Mouse (Mus musculus): ENCODE measurements around the gene Olfr187. TPM values are rescaled to one million over a fixed set of nuclear protein-coding genes. Genes with fewer than 3 reads are reported as not detected.

Olfr187 gene
- not detected for polyA plus RNA-seq (2017; shearing (Covaris generic))

GRCm38 (mm10) chr16:59039710-59040109 lies at the start of gene Olfr187:
Olfr187 (minus strand) TSS chr16:59039767.

GRCm38 (mm10) chr16:59077905-59078304 lies 38.3 kb upstream of the Olfr187 start, which contains the start of gene Olfr190:
Olfr190 (minus strand) TSS chr16:59078005.

GRCm38 (mm10) chr16:59030191-59030590 lies 9.4 kb downstream of the Olfr187 start, which contains the start of gene Olfr186:
Olfr186 (minus strand) TSS chr16:59030291.

GRCm38 (mm10) chr16:58995057-58995456 lies 44.5 kb downstream of the Olfr187 start, which contains the start of gene Olfr183:
Olfr183 (plus strand) TSS chr16:58995357.

Other genes starting within 250 kb of the Olfr187 start
- 0.77 TPM for gene Olfr173, start 239.5 kb downstream of the Olfr187 start, polyA plus RNA-seq (2017; shearing (Covaris generic))
- not detected for gene Olfr175-ps1, start 213.0 kb downstream of the Olfr187 start, polyA plus RNA-seq (2017; shearing (Covaris generic))
- gene Olfr177, start 165.0 kb downstream of the Olfr187 start, polyA plus RNA-seq (2017; shearing (Covaris generic)): not detected
- not detected for gene Olfr178, start 147.7 kb downstream of the Olfr187 start, polyA plus RNA-seq (2017; shearing (Covaris generic))
- gene Olfr181, start 111.0 kb downstream of the Olfr187 start, polyA plus RNA-seq (2017; shearing (Covaris generic)): not detected
- gene Olfr180, start 110.4 kb downstream of the Olfr187 start, polyA plus RNA-seq (2017; shearing (Covaris generic)): not detected
- not detected for gene Olfr183, start 44.4 kb downstream of the Olfr187 start, polyA plus RNA-seq (2017; shearing (Covaris generic))
- not detected for gene Olfr186, start 9.5 kb downstream of the Olfr187 start, polyA plus RNA-seq (2017; shearing (Covaris generic))
- gene Olfr190, start 38.2 kb upstream of the Olfr187 start, polyA plus RNA-seq (2017; shearing (Covaris generic)): 0.02 TPM
- gene Olfr191, start 50.1 kb upstream of the Olfr187 start, polyA plus RNA-seq (2017; shearing (Covaris generic)): not detected
- not detected for gene Olfr193, start 72.1 kb upstream of the Olfr187 start, polyA plus RNA-seq (2017; shearing (Covaris generic))
- gene Olfr194, start 81.3 kb upstream of the Olfr187 start, polyA plus RNA-seq (2017; shearing (Covaris generic)): not detected
- gene Olfr195, start 107.3 kb upstream of the Olfr187 start, polyA plus RNA-seq (2017; shearing (Covaris generic)): not detected
- not detected for gene Olfr196, start 130.7 kb upstream of the Olfr187 start, polyA plus RNA-seq (2017; shearing (Covaris generic))
- gene Olfr198, start 163.8 kb upstream of the Olfr187 start, polyA plus RNA-seq (2017; shearing (Covaris generic)): not detected
- not detected for gene Olfr199, start 180.0 kb upstream of the Olfr187 start, polyA plus RNA-seq (2017; shearing (Covaris generic))
- not detected for gene Olfr201, start 232.9 kb upstream of the Olfr187 start, polyA plus RNA-seq (2017; shearing (Covaris generic))
- gene Olfr202, start 247.0 kb upstream of the Olfr187 start, polyA plus RNA-seq (2017; shearing (Covaris generic)): not detected